In the genomic region with DNA sequence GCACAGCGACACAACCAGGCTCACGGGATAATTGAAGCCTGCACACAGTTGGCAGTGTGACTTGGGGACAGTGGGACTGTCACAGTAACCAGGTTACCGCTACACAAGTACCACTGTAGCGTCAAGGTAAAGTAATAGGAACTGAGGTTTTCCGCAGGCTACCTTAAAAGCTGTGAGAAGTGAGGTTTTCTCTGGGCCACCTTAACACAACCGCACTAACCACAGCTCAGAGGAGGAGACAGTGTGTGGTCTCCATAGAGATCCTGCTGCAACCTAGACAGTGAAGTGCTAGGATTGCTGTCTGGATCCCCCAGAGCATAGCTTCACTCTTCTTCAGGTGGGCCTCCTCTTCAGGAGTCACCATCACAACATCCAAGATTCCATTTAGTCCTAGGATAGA, we compare ENCODE assay signal across 23 mouse cellular contexts. TPM values are rescaled to one million over a fixed set of nuclear protein-coding genes. Genes with fewer than 3 reads are reported as not detected.
"Had no signal": no experiment of that assay in that cellular context is flagged by ENCODE, and none has a peak within 500 bp of the region (broad histone marks: within the 10 kb centered on the region; RNA-seq: fewer than 3 reads in every experiment).

No protein-coding gene starts in this region.

- DNase-seq: kidney, adult 11 months; kidney, postnatal 25 days; layer of hippocampus, adult 9-11 months; lung, adult 18-20 months; lung, postnatal 14 days; lung, postnatal 4 days; thymus, adult 18-20 months; thymus, postnatal 36 days had no signal

- H3K27me3 ChIP-seq: liver, embryonic 12.5 days; liver, embryonic 15.5 days; lung, embryonic 15.5 days; midbrain, embryonic 12.5 days; midbrain, embryonic 15.5 days; neural tube, embryonic 13.5 days had no signal

- H3K4me1 ChIP-seq: liver, embryonic 12.5 days; liver, embryonic 15.5 days; lung, embryonic 15.5 days; midbrain, embryonic 12.5 days; midbrain, embryonic 15.5 days; neural tube, embryonic 13.5 days had no signal

- ATAC-seq: liver, embryonic 12.5 days; midbrain, embryonic 15.5 days had no signal

- H3K4me3 ChIP-seq: layer of hippocampus, adult 2 months; liver, embryonic 12.5 days; liver, embryonic 15.5 days; lung, embryonic 15.5 days; midbrain, embryonic 12.5 days; midbrain, embryonic 15.5 days; neural tube, embryonic 13.5 days had no signal

- H3K9ac ChIP-seq: liver, embryonic 12.5 days; liver, embryonic 15.5 days; lung, embryonic 15.5 days; midbrain, embryonic 12.5 days; midbrain, embryonic 15.5 days; neural tube, embryonic 13.5 days had no signal

- H3K27ac ChIP-seq: kidney, postnatal 0 days; layer of hippocampus, adult 2 months; liver, embryonic 12.5 days; liver, embryonic 15.5 days; lung, embryonic 15.5 days; midbrain, embryonic 12.5 days; midbrain, embryonic 15.5 days; neural tube, embryonic 13.5 days had no signal

- H3K36me3 ChIP-seq: liver, embryonic 12.5 days; liver, embryonic 15.5 days; lung, embryonic 15.5 days; midbrain, embryonic 12.5 days; midbrain, embryonic 15.5 days; neural tube, embryonic 13.5 days had no signal

- H3K9me3 ChIP-seq: liver, embryonic 12.5 days; liver, embryonic 15.5 days; lung, embryonic 15.5 days; midbrain, embryonic 12.5 days; midbrain, embryonic 15.5 days; neural tube, embryonic 13.5 days had no signal

- H3K4me2 ChIP-seq: liver, embryonic 12.5 days; liver, embryonic 15.5 days; lung, embryonic 15.5 days; midbrain, embryonic 12.5 days; midbrain, embryonic 15.5 days; neural tube, embryonic 13.5 days had no signal

RNA-seq across cellular contexts. Expression of gene Adipoq, which starts 50.5 kb away (rescaled TPM):
- total RNA-seq: layer of hippocampus, adult 2 months; layer of hippocampus, postnatal 25 days; left cerebral cortex, adult 18-20 months; left cerebral cortex, postnatal 25 days; megakaryocyte progenitor cell, adult 5-6 weeks had no signal
- polyA plus RNA-seq: kidney, embryonic 14.5 days; limb, embryonic 11.5 days; liver, embryonic 12.5 days; liver, embryonic 15.5 days; midbrain, embryonic 12.5 days; midbrain, embryonic 15.5 days; neural tube, embryonic 13.5 days; stomach, embryonic 16.5 days had no signal
